Mouse (Mus musculus) frontal cortex, adult 2 months (tissue): Measurements from ENCODE around the gene Raph1. TPM values are rescaled to one million over a fixed set of nuclear protein-coding genes. Genes with fewer than 3 reads are reported as not detected.

Source experiments
- DNase-seq, 2 experiments: peaks; one replicate each; pipeline ENCODE4 v3.0.0; 2022; ENCODE audit warnings: low spot score in 1 of 2; ENCODE audit errors: extremely low spot score in 1 of 2
- polyA plus RNA-seq: library from polyadenylated mRNA; depleted of rRNA; stranded (reverse); fragments of >200 nt; gene quantifications from 2 replicates; pipeline ENCODE4 v1.2.3, GENCODE M21; 2012

The Raph1 gene
- polyA plus RNA-seq, 1 experiment = 19.7 TPM

GRCm38 (mm10) chr1:60565931-60566630 is 823 bp downstream of the Raph1 start:
- peak; percentile 33 to 40 for DNase-seq

GRCm38 (mm10) chr1:60565270-60565920 is 1.5 kb downstream of the Raph1 start:
- DNase-seq = peak in 1 of 2 experiments; percentile 27

GRCm38 (mm10) chr1:60564691-60565090 is 2.2 kb downstream of the Raph1 start:
- no peak for DNase-seq

GRCm38 (mm10) chr1:60563021-60563420 is 3.9 kb downstream of the Raph1 start:
- DNase-seq = no peak

- no peak for DNase-seq
These were observed 23.2 kb downstream of the Raph1 start for GRCm38 (mm10) chr1:60543681-60544080.

- no peak for DNase-seq
These were observed 27.6 kb downstream of the Raph1 start for GRCm38 (mm10) chr1:60539272-60539671.

- peak in 1 of 2 experiments; percentile 34 for DNase-seq
These were observed 32.0 kb downstream of the Raph1 start for GRCm38 (mm10) chr1:60534932-60535331.

- no peak for DNase-seq
These were observed 36.3 kb downstream of the Raph1 start for GRCm38 (mm10) chr1:60530636-60531035.

- no peak for DNase-seq
These were observed 36.8 kb downstream of the Raph1 start for GRCm38 (mm10) chr1:60530107-60530506.

- no peak for DNase-seq
These were observed 56.3 kb downstream of the Raph1 start for GRCm38 (mm10) chr1:60510584-60510983.

GRCm38 (mm10) chr1:60503456-60503855 is 63.4 kb downstream of the Raph1 start:
- no peak for DNase-seq

- DNase-seq = no peak
These were observed 73.5 kb downstream of the Raph1 start for GRCm38 (mm10) chr1:60493421-60493820.

- no peak for DNase-seq
These were observed 74.5 kb downstream of the Raph1 start for GRCm38 (mm10) chr1:60492404-60492803.

GRCm38 (mm10) chr1:60490510-60490909 is 76.4 kb downstream of the Raph1 start:
- no peak for DNase-seq

- DNase-seq = no peak
These were observed 77.2 kb downstream of the Raph1 start for GRCm38 (mm10) chr1:60489660-60490059.

- peak in 1 of 2 experiments; percentile 56 for DNase-seq
These were observed 78.3 kb downstream of the Raph1 start for GRCm38 (mm10) chr1:60488635-60489034.

GRCm38 (mm10) chr1:60485649-60486048 is 81.3 kb downstream of the Raph1 start:
- no peak for DNase-seq

GRCm38 (mm10) chr1:60482881-60483280 is 84.0 kb downstream of the Raph1 start:
- no peak for DNase-seq

- no peak for DNase-seq
These were observed 85.3 kb downstream of the Raph1 start for GRCm38 (mm10) chr1:60481561-60481960.

GRCm38 (mm10) chr1:60470541-60470940 is 96.4 kb downstream of the Raph1 start:
- DNase-seq = no peak

GRCm38 (mm10) chr1:60469491-60469890 is 97.4 kb downstream of the Raph1 start:
- peak in 1 of 2 experiments; percentile 62 for DNase-seq

- DNase-seq = no peak
These were observed 106.3 kb downstream of the Raph1 start for GRCm38 (mm10) chr1:60460623-60461022.
